Mouse (Mus musculus) embryonic facial prominence, embryonic 12.5 days (tissue): ENCODE data around the gene Map3k11. TPM values are rescaled to one million over a fixed set of nuclear protein-coding genes. Genes with fewer than 3 reads are reported as not detected.

ENCODE experiments used
- ATAC-seq: fragments of 200-750 bp; cut with Nextera tagmentation; 2 replicates; pipeline ENCODE4 v1.8.0; 2017; ENCODE audit not compliant: insufficient number of reproducible peaks, insufficient read depth, low FRiP score, low TSS enrichment
- H3K27ac ChIP-seq: fragments of 300-500 bp; sonication (generic); 2 replicates; pipeline ENCODE4 v1.5.1; 2016; ENCODE audit warnings: mild to moderate bottlenecking
- H3K27me3 ChIP-seq: fragments of 300-500 bp; sonication (generic); 2 replicates; pipeline ENCODE4 v1.6.1; 2016; ENCODE audit warnings: mild to moderate bottlenecking, moderate library complexity
- H3K36me3 ChIP-seq: fragments of 300-500 bp; sonication (generic); 2 replicates; pipeline ENCODE4 v1.6.1; 2016; ENCODE audit warnings: mild to moderate bottlenecking
- H3K4me1 ChIP-seq: fragments of 300-500 bp; sonication (generic); 2 replicates; pipeline ENCODE4 v1.6.1; 2016
- H3K4me2 ChIP-seq: fragments of 300-500 bp; sonication (generic); replicated peaks from 2 replicates; pipeline ENCODE4 v1.6.1; 2016; ENCODE audit warnings: mild to moderate bottlenecking, moderate library complexity
- H3K4me3 ChIP-seq: fragments of 300-500 bp; sonication (generic); 2 replicates; pipeline ENCODE4 v1.5.1; 2016; ENCODE audit warnings: mild to moderate bottlenecking
- H3K9ac ChIP-seq: fragments of 300-500 bp; sonication (generic); 2 replicates; pipeline ENCODE4 v1.6.1; 2016; ENCODE audit warnings: mild to moderate bottlenecking, moderate library complexity
- H3K9me3 ChIP-seq: fragments of 300-500 bp; sonication (generic); 2 replicates; pipeline ENCODE4 v1.6.1; 2016; ENCODE audit warnings: mild to moderate bottlenecking, moderate library complexity
- WGBS: fragments of 180-500 bp; shearing (Covaris S2); methylation state at CpG from one replicate; pipeline ENCODE4 v1.1.7; 2016; 5-methylcytosine and 5-hydroxymethylcytosine counted together
- polyA plus RNA-seq: library from polyadenylated mRNA; unstranded; fragments of >200 nt; fragmentation: Nextera tagmentation; extraction: Ambion mirVana; gene quantifications from 2 replicates; pipeline ENCODE4 v1.2.1, GENCODE M21; 2016

Map3k11 gene
- polyA plus RNA-seq, 1 experiment from 2014 or later: 26.0 TPM

DNA sequence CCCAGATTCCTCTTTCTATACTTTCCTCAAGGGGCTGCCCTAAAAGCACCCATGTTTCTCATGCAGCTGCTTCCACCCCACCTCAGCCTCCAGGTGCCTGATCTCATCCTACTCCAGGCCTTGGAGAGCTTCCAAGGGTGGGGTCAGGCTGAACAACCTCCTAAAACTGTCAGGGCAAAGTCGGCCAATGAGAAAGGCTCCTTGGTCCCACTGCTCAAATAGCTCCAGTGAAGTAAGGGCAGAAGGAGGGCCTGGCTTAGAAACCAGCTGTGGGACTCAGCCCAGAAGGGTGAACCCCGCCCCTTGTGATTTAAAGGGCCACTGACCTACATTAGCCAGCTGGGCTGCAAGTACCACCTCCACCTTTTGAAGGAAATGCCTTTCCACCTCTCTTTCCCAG lies 25.2 kb downstream of the Map3k11 start:
- 11% methylated on average over 2 of the region's 2 CpGs for WGBS
- no peak for ATAC-seq
- Histone ChIP-seq H3K27me3 (no peaks in the 10 kb centered on the region), H3K36me3 (peaks cover 44% of the 10 kb centered on the region), H3K4me2 (no peak overlapping the region), H3K4me1 (peaks cover 19% of the 10 kb centered on the region), H3K9ac (peak overlapping the region; percentile 4; the same call in 1 of the 2 replicates), H3K27ac (peak overlapping the region; percentile 51), H3K4me3 (no peak overlapping the region), H3K9me3 (no peaks in the 10 kb centered on the region)

GRCm38 (mm10) chr19:5715793-5716688 lies 27.5 kb downstream of the Map3k11 start:
- 23% methylated on average over 43 of the region's 43 CpGs for WGBS

DNA sequence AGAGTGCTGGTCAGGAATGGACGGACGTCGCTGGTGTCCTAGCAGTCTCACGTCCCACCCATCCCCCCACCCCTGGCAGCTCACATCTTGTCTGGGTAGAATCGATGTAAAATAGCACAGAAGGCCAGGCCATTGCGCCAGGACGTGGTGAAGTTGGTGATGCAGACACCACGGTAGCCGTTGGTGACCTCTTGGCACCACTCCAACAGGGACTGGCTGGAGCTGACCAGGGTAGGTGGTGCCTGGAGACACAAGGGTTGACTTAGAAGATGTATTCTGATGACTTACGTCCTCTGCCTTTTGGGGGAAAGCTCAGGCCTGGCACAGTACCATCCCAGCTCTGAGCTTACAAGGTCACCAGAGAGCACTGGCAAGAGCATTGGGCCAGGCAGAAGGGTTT lies 28.4 kb downstream of the Map3k11 start:
- H3K27me3 ChIP-seq: no peaks in the 10 kb centered on the region
- H3K9ac ChIP-seq: no peak overlapping the region
- peaks cover 55% of the 10 kb centered on the region for H3K36me3 ChIP-seq
- H3K4me2 ChIP-seq: no peak overlapping the region
- no peaks in the 10 kb centered on the region for H3K9me3 ChIP-seq
- no peak overlapping the region for H3K27ac ChIP-seq
- WGBS: 66% methylated on average over 10 of the region's 10 CpGs
- H3K4me1 ChIP-seq: peaks cover 19% of the 10 kb centered on the region
- ATAC-seq: no peak
- no peak overlapping the region for H3K4me3 ChIP-seq

More at GRCm38 (mm10) chr19:5715793-5716688, 27.5 kb downstream of the Map3k11 start:
- Histone ChIP-seq H3K4me2 (peak overlapping the region; percentile 36), H3K27ac (no peak overlapping the region), H3K4me1 (peaks cover 19% of the 10 kb centered on the region), H3K9ac (no peak overlapping the region), H3K4me3 (no peak overlapping the region), H3K9me3 (no peaks in the 10 kb centered on the region), H3K36me3 (peaks cover 46% of the 10 kb centered on the region), H3K27me3 (no peaks in the 10 kb centered on the region)
- no peak for ATAC-seq

DNA sequence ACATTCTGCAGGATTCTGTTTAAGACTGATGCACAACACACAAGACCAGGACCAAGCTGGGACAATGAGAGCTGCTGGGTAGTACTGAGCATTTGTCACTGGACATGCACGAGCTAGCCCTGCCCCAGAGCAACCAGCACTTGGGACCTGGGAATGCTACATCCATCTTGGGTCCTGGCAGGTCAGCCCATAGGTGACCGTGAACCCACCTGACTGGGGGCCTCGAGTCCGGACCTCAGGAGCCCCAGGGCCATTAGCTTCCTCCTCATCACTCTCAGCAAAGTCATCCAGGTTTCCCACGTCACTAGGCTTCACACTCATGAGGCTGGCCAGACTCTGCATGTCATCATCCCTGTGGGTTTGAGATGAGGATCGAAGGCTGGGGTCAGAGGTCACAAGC lies 32.7 kb downstream of the Map3k11 start:
- 84% methylated on average over 6 of the region's 6 CpGs for WGBS
- H3K9me3 ChIP-seq: no peaks in the 10 kb centered on the region
- ATAC-seq: no peak
- H3K4me1 ChIP-seq: peaks cover 19% of the 10 kb centered on the region
- no peak overlapping the region for H3K4me3 ChIP-seq
- H3K27me3 ChIP-seq: no peaks in the 10 kb centered on the region
- H3K4me2 ChIP-seq: no peak overlapping the region
- peaks cover 63% of the 10 kb centered on the region for H3K36me3 ChIP-seq
- H3K27ac ChIP-seq: no peak overlapping the region
- H3K9ac ChIP-seq: no peak overlapping the region

DNA sequence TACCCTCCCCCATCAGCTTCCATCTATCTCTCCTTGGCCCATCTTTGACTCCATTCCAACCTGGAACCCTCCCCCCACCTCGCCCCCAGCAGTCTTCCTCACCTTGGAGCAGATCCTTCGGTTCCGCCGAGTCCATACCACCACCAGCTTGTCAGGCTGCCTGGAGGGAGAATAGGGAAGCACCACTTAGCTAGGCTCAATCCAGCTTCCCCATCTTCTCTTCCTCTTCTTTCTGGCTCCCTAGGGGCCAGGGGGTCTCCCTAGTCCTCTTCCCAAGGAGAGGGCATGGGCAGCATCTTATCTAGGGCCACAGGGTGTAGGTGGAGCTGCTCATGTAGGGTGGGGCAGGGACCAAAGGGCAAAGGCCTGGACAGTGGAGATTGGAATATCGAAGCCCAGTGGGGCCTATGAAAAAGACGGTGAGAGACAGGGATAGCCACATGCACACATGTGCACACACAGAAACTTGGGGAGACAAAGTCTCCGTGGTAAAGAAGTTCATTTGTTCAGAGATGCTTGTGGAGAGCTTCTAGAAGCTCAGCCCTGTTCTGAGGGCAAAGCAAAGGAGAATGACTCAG lies 34.4 kb downstream of the Map3k11 start:
- peaks cover 28% of the 10 kb centered on the region for H3K4me1 ChIP-seq
- no peak for ATAC-seq
- 85% methylated on average over 7 of the region's 7 CpGs for WGBS

DNA sequence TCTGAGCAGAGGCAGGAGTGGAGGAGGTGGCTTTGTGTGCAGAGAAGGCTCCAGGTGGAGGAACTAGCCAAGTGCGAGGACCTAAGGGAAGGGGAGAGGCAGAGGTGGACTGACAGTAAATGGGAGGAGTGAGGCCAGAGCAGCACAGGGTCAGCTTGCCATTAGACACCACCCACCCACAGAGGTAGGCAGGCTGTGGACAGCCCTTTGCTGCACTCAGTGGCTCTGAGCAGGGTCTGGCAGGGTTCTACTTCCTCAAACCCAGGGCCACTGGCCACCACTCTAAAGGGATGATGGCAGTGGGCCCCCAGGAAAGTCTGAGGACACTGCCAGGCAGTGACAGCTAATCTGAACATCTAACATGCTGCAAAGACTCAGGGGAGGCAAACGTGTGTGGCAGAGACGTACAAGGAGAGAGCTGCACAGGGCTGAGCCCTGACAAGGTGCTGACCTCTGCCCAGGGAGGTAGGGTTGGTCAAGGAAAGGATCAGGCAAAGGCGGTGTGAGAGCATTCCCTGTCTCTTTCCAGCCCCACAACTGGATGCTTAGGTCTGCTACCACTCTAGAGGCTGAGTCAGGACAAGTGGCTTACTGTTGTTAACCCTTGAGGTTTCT lies 35.5 kb downstream of the Map3k11 start:
- no peaks in the 10 kb centered on the region for H3K9me3 ChIP-seq
- 69% methylated on average over 4 of the region's 4 CpGs for WGBS
- H3K9ac ChIP-seq: no peak overlapping the region
- H3K27ac ChIP-seq: no peak overlapping the region
- H3K4me3 ChIP-seq: no peak overlapping the region
- H3K4me1 ChIP-seq: peaks cover 37% of the 10 kb centered on the region
- peak overlapping the region; percentile 8 for H3K4me2 ChIP-seq
- no peak for ATAC-seq
- no peaks in the 10 kb centered on the region for H3K27me3 ChIP-seq
- H3K36me3 ChIP-seq: peaks cover 54% of the 10 kb centered on the region

More for the DNA sequence above, 34.4 kb downstream of the Map3k11 start:
- Histone ChIP-seq H3K27ac (no peak overlapping the region), H3K9me3 (no peaks in the 10 kb centered on the region), H3K4me2 (no peak overlapping the region), H3K9ac (no peak overlapping the region), H3K27me3 (no peaks in the 10 kb centered on the region), H3K4me3 (no peak overlapping the region), H3K36me3 (peaks cover 63% of the 10 kb centered on the region)

- H3K4me2 ChIP-seq: peak overlapping the region; percentile 97; the same call in 1 of the 2 replicates
- WGBS: 68% methylated on average over 7 of the region's 7 CpGs
- H3K4me1 ChIP-seq: peaks cover 37% of the 10 kb centered on the region
- no peaks in the 10 kb centered on the region for H3K9me3 ChIP-seq
- H3K36me3 ChIP-seq: peaks cover 49% of the 10 kb centered on the region
- no peaks in the 10 kb centered on the region for H3K27me3 ChIP-seq
- 0 out of 2 replicates have a peak overlapping the region, but pooled peaks have one; percentile 5 for H3K27ac ChIP-seq
- H3K4me3 ChIP-seq: peak overlapping the region; percentile 37; the same call in 1 of the 2 replicates
- no peak for ATAC-seq
- H3K9ac ChIP-seq: no peak overlapping the region
Observed at GRCm38 (mm10) chr19:5724549-5724941, 36.0 kb downstream of the Map3k11 start.

GRCm38 (mm10) chr19:5725029-5725707 lies 36.6 kb downstream of the Map3k11 start:
- Histone ChIP-seq H3K9me3 (no peaks in the 10 kb centered on the region), H3K27ac (peak overlapping the region; percentile 59; the same call in 1 of the 2 replicates), H3K4me3 (peak overlapping the region; percentile 37), H3K4me2 (peak overlapping the region; percentile 97), H3K4me1 (peaks cover 42% of the 10 kb centered on the region), H3K9ac (0 out of 2 replicates have a peak overlapping the region, but pooled peaks have one; percentile 57), H3K36me3 (peaks cover 43% of the 10 kb centered on the region), H3K27me3 (no peaks in the 10 kb centered on the region)
- 66% methylated on average over 12 of the region's 12 CpGs for WGBS
- no peak for ATAC-seq

- Histone ChIP-seq H3K9ac (peak within 1 kb of the TSS; percentile 57), H3K4me2 (peak within 1 kb of the TSS; percentile 97), H3K27ac (peak within 1 kb of the TSS; percentile 59), H3K36me3 (peaks cover 35% of the 10 kb centered on the region), H3K4me1 (peaks cover 49% of the 10 kb centered on the region), H3K4me3 (peak within 1 kb of the TSS; percentile 89), H3K9me3 (no peaks in the 10 kb centered on the region), H3K27me3 (no peaks in the 10 kb centered on the region)
- no peak for ATAC-seq
- WGBS: 10% methylated on average over 49 of the region's 49 CpGs
Observed at GRCm38 (mm10) chr19:5725767-5726515, 37.4 kb downstream of the Map3k11 start, which contains the start of gene Ehbp1l1. Ehbp1l1 (minus strand) TSS chr19:5726317.

GRCm38 (mm10) chr19:5726961-5727578 lies 38.5 kb downstream of the Map3k11 start:
- H3K27me3 ChIP-seq: no peaks in the 10 kb centered on the region
- H3K4me1 ChIP-seq: peaks cover 51% of the 10 kb centered on the region
- 76% methylated on average over 15 of the region's 15 CpGs for WGBS
- H3K36me3 ChIP-seq: peaks cover 24% of the 10 kb centered on the region
- H3K27ac ChIP-seq: peak overlapping the region; percentile 26; the same call in 1 of the 2 replicates
- peak overlapping the region; percentile 41; the same call in 1 of the 2 replicates for H3K9ac ChIP-seq
- peak overlapping the region; percentile 97 for H3K4me2 ChIP-seq
- H3K9me3 ChIP-seq: no peaks in the 10 kb centered on the region
- peak overlapping the region; percentile 89 for H3K4me3 ChIP-seq
- ATAC-seq: no peak
